Comparison of ENCODE assay signal across 8 mouse cellular contexts in the genomic region with DNA sequence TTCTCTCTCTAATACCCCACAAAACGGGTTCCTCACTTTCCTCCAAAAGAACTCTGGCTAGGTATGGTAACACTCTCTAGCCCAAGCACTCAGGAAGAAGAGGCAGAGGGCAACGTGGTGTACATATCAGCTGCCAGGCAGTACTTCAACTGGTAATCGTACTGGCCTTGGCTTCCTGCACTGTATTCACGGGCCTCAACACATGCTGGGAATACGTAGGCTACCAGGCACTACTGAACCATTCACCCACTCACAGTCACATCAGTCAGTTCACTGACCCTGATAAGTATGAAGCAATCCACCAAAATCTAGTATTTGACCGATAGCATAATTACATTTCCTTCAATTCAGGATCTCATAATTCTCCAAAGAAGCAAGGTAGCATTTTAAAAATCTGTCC. TPM values are rescaled to one million over a fixed set of nuclear protein-coding genes. Genes with fewer than 3 reads are reported as not detected.
DNase-seq lines count a peak whose midpoint lies in the region; ATAC-seq and TF ChIP-seq lines count a peak whose summit lies in the region.
"Had no signal": no experiment of that assay in that cellular context is flagged by ENCODE, and none has a peak within 500 bp of the region (broad histone marks: within the 10 kb centered on the region; RNA-seq: fewer than 3 reads in every experiment).

No protein-coding gene starts in this region.

- no peak for TF ChIP-seq POLR2A in liver, adult 2 months (IDR thresholded peaks at IDR 0.05; ENCODE audit: extremely low read depth, insufficient read depth, low read length)

- no peak for ATAC-seq in heart, postnatal 0 days (ENCODE audit: insufficient read depth, low read depth)

- H3K36me3 ChIP-seq in liver, adult 2 months (ENCODE audit: control insufficient read depth, insufficient read depth, low read length): peaks cover 2% of the 10 kb centered on the region; the same call in 1 of the 2 replicates
- peaks cover 61% of the 10 kb centered on the region for H3K36me3 ChIP-seq in embryonic facial prominence, embryonic 10.5 days (replicated peaks)
- no peaks in the 10 kb centered on the region for H3K36me3 ChIP-seq in heart, postnatal 0 days (replicated peaks; ENCODE audit: control insufficient read depth, insufficient read depth, low read length)
- H3K36me3 ChIP-seq in macrophage (ENCODE audit: inconsistent target): no peaks in the 10 kb centered on the region

- H3K27me3 ChIP-seq in liver, adult 2 months (ENCODE audit: control insufficient read depth, insufficient read depth, low read length): no peaks in the 10 kb centered on the region
- no peaks in the 10 kb centered on the region for H3K27me3 ChIP-seq in embryonic facial prominence, embryonic 10.5 days (replicated peaks; ENCODE audit: low read depth, poor library complexity, severe bottlenecking)
- H3K27me3 ChIP-seq in heart, postnatal 0 days (ENCODE audit: control insufficient read depth, insufficient read depth, low read length): no peaks in the 10 kb centered on the region

- no peak overlapping the region for H3K4me3 ChIP-seq in liver, adult 2 months (ENCODE audit: insufficient read depth, low read depth, low read length)
- H3K4me3 ChIP-seq in embryonic facial prominence, embryonic 10.5 days: peak overlapping the region; percentile 83; the same call in 1 of the 2 replicates
- 0 out of 2 replicates have a peak overlapping the region, but pooled peaks have one; percentile 76 for H3K4me3 ChIP-seq in heart, postnatal 0 days (ENCODE audit: low read depth, low read length)
- peak overlapping the region; percentile 64; the same call in 1 of the 2 replicates for H3K4me3 ChIP-seq in macrophage (ENCODE audit: inconsistent target)

- peak; percentile 97 for DNase-seq in liver, adult 2 months (ENCODE audit: extremely low read depth, low read depth, low spot score)
- DNase-seq in liver: no peak
- no peak for DNase-seq in embryonic facial prominence, embryonic 10.5 days (ENCODE audit: low spot score)
- DNase-seq in heart, postnatal 0 days (ENCODE audit: low spot score): no peak
- DNase-seq in urinary bladder, adult 18-20 months (ENCODE audit: low spot score in 2 of 2): no peak
- no peak for DNase-seq in kidney, adult 11 months
- DNase-seq: left cerebral cortex, postnatal 4 days had no signal

- peak overlapping the region; percentile 2; the same call in 1 of the 2 replicates for H3K9ac ChIP-seq in liver, adult 2 months (ENCODE audit: low read depth, low read length)
- peak overlapping the region; percentile 84; the same call in 1 of the 2 replicates for H3K9ac ChIP-seq in heart, postnatal 0 days (replicated peaks; ENCODE audit: low read depth, low read length)

- H3K79me2 ChIP-seq in liver, adult 2 months (ENCODE audit: control insufficient read depth, insufficient read depth, low read length): peaks cover 27% of the 10 kb centered on the region; the same call in 1 of the 2 replicates
- H3K79me2 ChIP-seq in macrophage (ENCODE audit: inconsistent target): peaks cover 72% of the 10 kb centered on the region

- no peaks in the 10 kb centered on the region for H3K9me3 ChIP-seq in embryonic facial prominence, embryonic 10.5 days
- H3K9me3 ChIP-seq in heart, postnatal 0 days (replicated peaks; ENCODE audit: control insufficient read depth, low read length): no peaks in the 10 kb centered on the region

- 5% methylated on average over 6 of the region's 6 CpGs for WGBS in liver, adult 2 months
- WGBS in embryonic facial prominence, embryonic 10.5 days: 91% methylated on average over 6 of the region's 6 CpGs
- WGBS in heart, postnatal 0 days: 31% methylated on average over 6 of the region's 6 CpGs
- WGBS in macrophage (ENCODE audit: missing documents): 35% methylated on average over 6 of the region's 6 CpGs

- H3K4me1 ChIP-seq in liver, adult 2 months (ENCODE audit: control insufficient read depth, insufficient read depth, low read length): peaks cover 24% of the 10 kb centered on the region
- peaks cover 34% of the 10 kb centered on the region for H3K4me1 ChIP-seq in embryonic facial prominence, embryonic 10.5 days
- H3K4me1 ChIP-seq in heart, postnatal 0 days (ENCODE audit: control insufficient read depth, insufficient read depth): peaks cover 38% of the 10 kb centered on the region

- no peak for TF ChIP-seq CTCF in liver, adult 2 months (IDR thresholded peaks at IDR 0.05; ENCODE audit: low read depth, low read length)
- no peak for TF ChIP-seq CTCF in heart, postnatal 0 days (IDR thresholded peaks at IDR 0.05; ENCODE audit: low read depth)

- H3K27ac ChIP-seq in liver, adult 2 months (replicated peaks; ENCODE audit: insufficient read depth, low read depth, low read length): peak overlapping the region; percentile 8; the same call in 1 of the 2 replicates
- H3K27ac ChIP-seq in embryonic facial prominence, embryonic 10.5 days (replicated peaks): no peak overlapping the region
- 0 out of 2 replicates have a peak overlapping the region, but pooled peaks have one; percentile 20 for H3K27ac ChIP-seq in heart, postnatal 0 days (ENCODE audit: low read depth)
- no peak overlapping the region for H3K27ac ChIP-seq in macrophage

- TF ChIP-seq EP300 in heart, postnatal 0 days (IDR thresholded peaks at IDR 0.05; ENCODE audit: low read depth): no peak

- peak overlapping the region; percentile 78 for H3K4me2 ChIP-seq in heart, postnatal 0 days (ENCODE audit: low read depth, low read length)

RNA-seq across cellular contexts. Expression of a gene that starts 3.0 kb away (rescaled TPM):
- total RNA-seq in liver, adult 2 months (2014; rRNA removed): 74.3 and 78.6 TPM in 2 replicates
- 25.6 and 29.1 TPM in 2 replicates for polyA plus RNA-seq in liver, adult 2 months (2012; rRNA removed)
- 262 and 263 TPM in 2 replicates for polyA plus RNA-seq in embryonic facial prominence, embryonic 10.5 days (2016; fragmentation: Nextera tagmentation; extraction: Ambion mirVana)
- total RNA-seq in heart, postnatal 0 days (2014; rRNA removed; ENCODE audit: low replicate concordance): 84.1 and 121 TPM in 2 replicates
- polyA plus RNA-seq in heart, postnatal 0 days (2015; fragmentation: Nextera tagmentation; extraction: Ambion mirVana): 86.1 and 96.7 TPM in 2 replicates
- 1,000 to 10,000 TPM in 11 of 26 experiments, 100 to 1,000 TPM in 15; 773 to 1,275 (median 979) TPM for total RNA-seq in macrophage (2018; cell fraction: chromatin; rRNA removed)
- total RNA-seq in macrophage (2018; cell fraction: cytosol; rRNA removed): 100 to 1,000 TPM in 24 of 26 experiments, 10 to 100 TPM in 2; 90.2 to 183 (median 118) TPM
- 100 to 1,000 TPM; 424 to 709 (median 586) TPM for total RNA-seq in macrophage (2018; cell fraction: nucleus; rRNA removed)
- polyA plus RNA-seq in macrophage (2018): 109 to 345 TPM (median 123 TPM) in 3 replicates

RNA-seq across cellular contexts. Expression of a gene that starts 36.3 kb away (rescaled TPM):
- total RNA-seq in liver, adult 2 months (2014; rRNA removed): 0.54 and 0.65 TPM in 2 replicates
- polyA plus RNA-seq in liver, adult 2 months (2012; rRNA removed): 0.26 and 0.55 TPM in 2 replicates
- polyA plus RNA-seq in embryonic facial prominence, embryonic 10.5 days (2016; fragmentation: Nextera tagmentation; extraction: Ambion mirVana): 2.0 and 3.1 TPM in 2 replicates
- 2.6 TPM in 1 of 2 replicates, not detected in the other for total RNA-seq in heart, postnatal 0 days (2014; rRNA removed; ENCODE audit: low replicate concordance)
- 2.2 and 2.6 TPM in 2 replicates for polyA plus RNA-seq in heart, postnatal 0 days (2015; fragmentation: Nextera tagmentation; extraction: Ambion mirVana)
- 10 to 100 TPM in 13 of 26 experiments, 1 to 10 TPM in 13; 1.8 to 56.2 (median 10.6) TPM for total RNA-seq in macrophage (2018; cell fraction: chromatin; rRNA removed)
- 1 to 10 TPM in 19 of 26 experiments, under 1 TPM in 7; 0.39 to 5.8 (median 1.6) TPM for total RNA-seq in macrophage (2018; cell fraction: cytosol; rRNA removed)
- total RNA-seq in macrophage (2018; cell fraction: nucleus; rRNA removed): 10 to 100 TPM in 7 of 26 experiments, 1 to 10 TPM in 16, under 1 TPM in 3; 0.49 to 20.7 (median 6.4) TPM
- polyA plus RNA-seq in macrophage (2018): 0.38 to 0.59 TPM (median 0.58 TPM) in 3 replicates

RNA-seq across cellular contexts. Expression of a gene that starts 52.0 kb away (rescaled TPM):
- total RNA-seq in liver, adult 2 months (2014; rRNA removed): 8.0 and 9.5 TPM in 2 replicates
- 15.8 and 18.1 TPM in 2 replicates for polyA plus RNA-seq in liver, adult 2 months (2012; rRNA removed)
- polyA plus RNA-seq in embryonic facial prominence, embryonic 10.5 days (2016; fragmentation: Nextera tagmentation; extraction: Ambion mirVana): 37.1 and 38.9 TPM in 2 replicates
- total RNA-seq in heart, postnatal 0 days (2014; rRNA removed; ENCODE audit: low replicate concordance): 53.1 and 69.1 TPM in 2 replicates
- 26.8 and 28.5 TPM in 2 replicates for polyA plus RNA-seq in heart, postnatal 0 days (2015; fragmentation: Nextera tagmentation; extraction: Ambion mirVana)
- 10 to 100 TPM in 22 of 26 experiments, 1 to 10 TPM in 4; 5.5 to 52.5 (median 24.9) TPM for total RNA-seq in macrophage (2018; cell fraction: chromatin; rRNA removed)
- 10 to 100 TPM in 25 of 26 experiments, 1 to 10 TPM in 1; 9.7 to 59.7 (median 31.6) TPM for total RNA-seq in macrophage (2018; cell fraction: cytosol; rRNA removed)
- 10 to 100 TPM; 10.2 to 90.6 (median 43.6) TPM for total RNA-seq in macrophage (2018; cell fraction: nucleus; rRNA removed)
- polyA plus RNA-seq in macrophage (2018): 4.4 to 20.0 TPM (median 6.2 TPM) in 3 replicates

RNA-seq across cellular contexts. Expression of a gene that starts 56.6 kb away (rescaled TPM):
- total RNA-seq in liver, adult 2 months (2014; rRNA removed): 7.5 and 8.2 TPM in 2 replicates
- polyA plus RNA-seq in liver, adult 2 months (2012; rRNA removed): 18.5 and 19.1 TPM in 2 replicates
- 60.9 and 62.9 TPM in 2 replicates for polyA plus RNA-seq in embryonic facial prominence, embryonic 10.5 days (2016; fragmentation: Nextera tagmentation; extraction: Ambion mirVana)
- 75.0 and 90.1 TPM in 2 replicates for total RNA-seq in heart, postnatal 0 days (2014; rRNA removed; ENCODE audit: low replicate concordance)
- 35.2 and 37.5 TPM in 2 replicates for polyA plus RNA-seq in heart, postnatal 0 days (2015; fragmentation: Nextera tagmentation; extraction: Ambion mirVana)
- total RNA-seq in macrophage (2018; cell fraction: chromatin; rRNA removed): 100 to 1,000 TPM in 25 of 26 experiments, 10 to 100 TPM in 1; 97.4 to 591 (median 259) TPM
- total RNA-seq in macrophage (2018; cell fraction: cytosol; rRNA removed): 100 to 1,000 TPM; 123 to 196 (median 163) TPM
- 100 to 1,000 TPM; 107 to 224 (median 158) TPM for total RNA-seq in macrophage (2018; cell fraction: nucleus; rRNA removed)
- polyA plus RNA-seq in macrophage (2018): 105 to 157 TPM (median 139 TPM) in 3 replicates

Comparison
In these comparisons a context has a peak if more than half of its experiments do, and no peak if none do; other contexts are left out.
1. H3K27ac ChIP-seq: peak in liver, adult 2 months (single experiment) and heart, postnatal 0 days (single experiment); none in embryonic facial prominence, embryonic 10.5 days (single experiment) and macrophage (single experiment).